Mouse (Mus musculus) MEL (cell line): ENCODE results near the gene Rftn1. TPM values are rescaled to one million over a fixed set of nuclear protein-coding genes. Genes with fewer than 3 reads are reported as not detected.

Experiments
- DNase-seq: peaks from one replicate; pipeline ENCODE4 v3.0.0; 2011; ENCODE audit warnings: low read depth, low spot score
- H3K27ac ChIP-seq: 2 replicates; pipeline ENCODE4 v1.5.1; 2012; ENCODE audit warnings: low read depth, mild to moderate bottlenecking, control low read depth, low read length, moderate library complexity; ENCODE audit not compliant: control insufficient read depth
- H3K27me3 ChIP-seq, 2 experiments: fragments of 150-350 bp in 1 of 2; sonication (generic) in 1 of 2; 2 replicates each; pipeline ENCODE4 v1.6.1; 2012; ENCODE audit warnings: low read length in 2 of 2, mild to moderate bottlenecking in 2 of 2, improper control_type of control experiment in 1 of 2, moderate library complexity in 1 of 2; ENCODE audit not compliant: insufficient read depth in 2 of 2, control insufficient read depth in 1 of 2
- H3K36me3 ChIP-seq, 2 experiments: 2 replicates each; pipeline ENCODE4 v1.6.1; 2012 to 2014; ENCODE audit warnings: low read length in 2 of 2, improper control_type of control experiment in 1 of 2, inconsistent platforms in 1 of 2, mild to moderate bottlenecking in 1 of 2; ENCODE audit not compliant: insufficient read depth in 2 of 2, control insufficient read depth in 1 of 2
- H3K4me1 ChIP-seq, 2 experiments: fragments of 150-350 bp in 1 of 2; sonication (generic) in 1 of 2; 2 replicates each; pipeline ENCODE4 v1.6.1; 2012; ENCODE audit warnings: low read length in 2 of 2, improper control_type of control experiment in 1 of 2, mild to moderate bottlenecking in 1 of 2; ENCODE audit not compliant: insufficient read depth in 2 of 2, control insufficient read depth in 1 of 2
- H3K4me3 ChIP-seq, 2 experiments: fragments of 150-350 bp in 1 of 2; sonication (generic) in 1 of 2; 2 replicates each; pipeline ENCODE4 v1.5.1; 2012; ENCODE audit warnings: low read depth in 2 of 2, low read length in 2 of 2, mild to moderate bottlenecking in 2 of 2, moderate library complexity in 2 of 2, control low read depth in 1 of 2, improper control_type of control experiment in 1 of 2; ENCODE audit not compliant: control insufficient read depth in 1 of 2, insufficient read depth in 1 of 2
- H3K79me2 ChIP-seq: 2 replicates; pipeline ENCODE4 v1.6.1; 2012; ENCODE audit warnings: mild to moderate bottlenecking, low read length, moderate library complexity; ENCODE audit not compliant: control insufficient read depth, poor library complexity, insufficient read depth
- H3K9ac ChIP-seq: 2 replicates; pipeline ENCODE4 v1.6.1; 2012; ENCODE audit warnings: low read depth, mild to moderate bottlenecking, control low read depth, low read length, moderate library complexity; ENCODE audit not compliant: control insufficient read depth, poor library complexity, severe bottlenecking
- H3K9me3 ChIP-seq: fragments of 150-350 bp; sonication (generic); replicated peaks from 2 replicates; pipeline ENCODE4 v1.6.1; 2012; ENCODE audit warnings: mild to moderate bottlenecking, low read length, improper control_type of control experiment, moderate library complexity; ENCODE audit not compliant: insufficient read depth
- BHLHE40 ChIP-seq: IDR thresholded peaks from 2 replicates; pipeline ENCODE4 v1.6.1; 2012; ENCODE audit warnings: low read depth, mild to moderate bottlenecking, inconsistent platforms, low read length, improper control_type of control experiment, borderline replicate concordance
- CHD1 ChIP-seq: IDR thresholded peaks from 2 replicates; pipeline ENCODE4 v1.6.1; 2012; ENCODE audit warnings: low read depth, mild to moderate bottlenecking, inconsistent platforms, low read length, improper control_type of control experiment
- EP300 ChIP-seq, 2 experiments: IDR thresholded peaks; 2 replicates each; pipeline ENCODE4 v1.6.1; 2011; ENCODE audit warnings: improper control_type of control experiment in 2 of 2, low read length in 2 of 2, low read depth in 1 of 2, mild to moderate bottlenecking in 1 of 2
- GATA1 ChIP-seq: IDR thresholded peaks from 2 replicates; pipeline ENCODE4 v1.6.1; 2011; ENCODE audit warnings: low read depth, low read length, improper control_type of control experiment
- HCFC1 ChIP-seq: IDR thresholded peaks from 2 replicates; pipeline ENCODE4 v1.6.1; 2012; ENCODE audit warnings: low read depth, mild to moderate bottlenecking, inconsistent platforms, low read length, improper control_type of control experiment, moderate library complexity
- JUND ChIP-seq: IDR thresholded peaks from 2 replicates; pipeline ENCODE4 v1.6.1; 2011; ENCODE audit warnings: low read depth, mild to moderate bottlenecking, improper control_type of control experiment, low read length
- MAFK ChIP-seq: IDR thresholded peaks from 2 replicates; pipeline ENCODE4 v1.6.1; 2011; ENCODE audit warnings: low read depth, mild to moderate bottlenecking, low read length, improper control_type of control experiment, borderline replicate concordance
- MAX ChIP-seq: IDR thresholded peaks from 2 replicates; pipeline ENCODE4 v1.6.1; 2011; ENCODE audit warnings: low read length, improper control_type of control experiment
- NELFE ChIP-seq: IDR thresholded peaks from 2 replicates; pipeline ENCODE4 v1.6.1; 2011; ENCODE audit warnings: low read depth, low read length, improper control_type of control experiment
- NRF1 ChIP-seq: IDR thresholded peaks from 2 replicates; pipeline ENCODE4 v1.6.1; 2014; ENCODE audit warnings: low read depth, mild to moderate bottlenecking, inconsistent platforms, low read length, improper control_type of control experiment, moderate library complexity; ENCODE audit not compliant: poor library complexity, insufficient read depth, severe bottlenecking
- RAD21 ChIP-seq: IDR thresholded peaks from 2 replicates; pipeline ENCODE4 v1.6.1; 2011; ENCODE audit warnings: mild to moderate bottlenecking, low read depth, low read length, improper control_type of control experiment
- RCOR1 ChIP-seq: IDR thresholded peaks from 2 replicates; pipeline ENCODE4 v1.6.1; 2012; ENCODE audit warnings: low read depth, mild to moderate bottlenecking, inconsistent platforms, low read length, improper control_type of control experiment
- SIN3A ChIP-seq: IDR thresholded peaks from 2 replicates; pipeline ENCODE4 v1.6.1; 2012; ENCODE audit warnings: low read length, improper control_type of control experiment, inconsistent platforms
- UBTF ChIP-seq: IDR thresholded peaks from 2 replicates; pipeline ENCODE4 v1.6.1; 2012; ENCODE audit warnings: low read depth, mild to moderate bottlenecking, inconsistent platforms, low read length, improper control_type of control experiment, moderate library complexity, borderline replicate concordance; ENCODE audit not compliant: insufficient read depth
- USF1 ChIP-seq: IDR thresholded peaks from 2 replicates; pipeline ENCODE4 v1.6.1; 2014; ENCODE audit warnings: low read depth, mild to moderate bottlenecking, inconsistent platforms, low read length, improper control_type of control experiment, moderate library complexity
- ZC3H11A ChIP-seq: IDR thresholded peaks from 2 replicates; pipeline ENCODE4 v1.6.1; 2012; ENCODE audit warnings: low read depth, mild to moderate bottlenecking, inconsistent platforms, low read length, improper control_type of control experiment
- ZKSCAN1 ChIP-seq: IDR thresholded peaks from 2 replicates; pipeline ENCODE4 v1.6.1; 2012; ENCODE audit warnings: low read depth, mild to moderate bottlenecking, inconsistent platforms, low read length, improper control_type of control experiment, moderate library complexity
- polyA plus RNA-seq, 2 experiments: library from polyadenylated mRNA; stranded (reverse) in 1 of 2; unstranded in 1 of 2; fragments of >175 nt in 1 of 2; fragments of >200 nt in 1 of 2; gene quantifications; 2 replicates each; pipeline versions ENCODE4 v1.2.1 to v1.2.4; 2012; ENCODE audit warnings: low replicate concordance in 2 of 2, low read depth in 1 of 2; ENCODE audit not compliant: insufficient read length in 2 of 2, insufficient read depth in 1 of 2, missing spikeins in 1 of 2
- total RNA-seq: library from RNA; depleted of rRNA; stranded (reverse); fragments of 300-350 nt; gene quantifications from 2 replicates; pipeline ENCODE4 v1.2.3, GENCODE M21; 2012

The Rftn1 gene
- total and polyA plus RNA-seq, 3 experiments: 70.2 to 76.1 TPM; not detected in 1

DNA sequence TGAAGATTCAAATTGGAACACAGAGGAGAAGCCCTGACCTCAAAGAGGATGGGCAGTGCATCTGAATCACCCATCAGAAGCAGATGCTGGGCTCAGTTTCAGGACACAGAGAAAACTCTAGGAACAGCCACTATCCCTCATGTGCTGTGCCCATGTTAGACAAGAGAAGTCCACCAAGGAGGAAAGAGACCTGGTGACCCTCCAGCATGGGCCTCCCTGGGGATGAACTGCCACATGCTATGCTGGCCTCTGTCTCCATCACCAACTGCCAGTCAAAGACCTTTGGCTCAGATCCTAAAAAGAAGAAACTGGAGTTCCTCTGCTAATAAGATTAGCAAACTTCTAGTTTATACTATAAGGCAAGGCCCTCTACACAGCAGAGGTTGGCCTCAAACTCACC, 188.7 kb downstream of the Rftn1 start:
- no peak overlapping the region for H3K27ac ChIP-seq
- H3K27me3 ChIP-seq: no peaks in the 10 kb centered on the region
- no peaks in the 10 kb centered on the region for H3K9me3 ChIP-seq
- no peak overlapping the region for H3K4me3 ChIP-seq
- H3K79me2 ChIP-seq: no peaks in the 10 kb centered on the region
- no peak for DNase-seq
- TF ChIP-seq EP300 (IDR thresholded peaks at IDR 0.05; ENCODE audit: low read depth in 1 of 2, low read length in 2 of 2) (no peak), HCFC1 (no peak), MAFK (no peak), ZKSCAN1 (no peak), USF1 (no peak), GATA1 (no peak), NRF1 (no peak), CHD1 (no peak), BHLHE40 (no peak), RCOR1 (no peak)
- TF ChIP-seq, all 39 proteins: peak for 0
- Histone ChIP-seq H3K9ac (no peak overlapping the region), H3K4me1 (no peaks in the 10 kb centered on the region), H3K36me3 (peaks cover 0 to 3% of the 10 kb centered on the region in 2 experiments; a peak in 1 of 4 replicates)

DNA sequence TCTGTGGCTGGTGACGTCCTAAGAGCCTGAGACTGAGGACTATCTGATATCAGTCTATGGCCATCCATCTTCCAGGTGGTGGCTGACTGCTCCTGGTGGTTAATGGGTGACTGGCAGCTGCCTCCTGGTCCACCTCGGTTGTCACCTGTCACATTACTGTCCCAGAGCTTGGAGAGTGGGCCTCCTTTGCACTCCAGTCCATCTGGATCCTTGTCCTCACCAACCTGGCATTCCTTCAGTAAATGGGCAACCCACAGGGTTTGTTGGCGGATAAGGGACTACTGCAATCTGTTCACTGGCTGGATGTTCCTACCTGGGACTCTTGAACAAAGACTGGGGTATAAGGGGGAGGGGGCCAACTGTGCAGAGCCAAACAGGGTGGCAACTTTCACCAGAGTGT, 189.9 kb downstream of the Rftn1 start:
- no peaks in the 10 kb centered on the region for H3K9me3 ChIP-seq
- no peaks in the 10 kb centered on the region for H3K27me3 ChIP-seq
- peaks cover 0 to 3% of the 10 kb centered on the region in 2 experiments; a peak in 1 of 4 replicates for H3K36me3 ChIP-seq
- no peak for DNase-seq
- H3K4me1 ChIP-seq: no peaks in the 10 kb centered on the region
- H3K79me2 ChIP-seq: no peaks in the 10 kb centered on the region
- H3K9ac ChIP-seq: no peak overlapping the region
- no peak overlapping the region for H3K4me3 ChIP-seq
- TF ChIP-seq MAFK (no peak), SIN3A (no peak), JUND (no peak), BHLHE40 (no peak), UBTF (no peak), GATA1 (no peak), MAX (no peak), ZC3H11A (no peak), RCOR1 (no peak), ZKSCAN1 (no peak), NELFE (no peak), RAD21 (no peak)
- TF ChIP-seq, all 39 proteins: peak for 0
- H3K27ac ChIP-seq: no peak overlapping the region
